Mouse (Mus musculus) C2C12 (cell line): ENCODE measurements around the gene Slc25a19.

Experiments used
- CEBPB ChIP-seq: IDR thresholded peaks from one replicate; pipeline ENCODE4 v1.6.1; 2011; ENCODE audit warnings: low read depth, mild to moderate bottlenecking, control low read depth, moderate library complexity
- CTCF ChIP-seq: IDR thresholded peaks from one replicate; pipeline ENCODE4 v1.5.1; 2011; ENCODE audit not compliant: control insufficient read depth, insufficient read depth, insufficient read length
- FOSL1 ChIP-seq: IDR thresholded peaks from one replicate; pipeline ENCODE4 v1.8.0; 2011; ENCODE audit warnings: mild to moderate bottlenecking, low read length; ENCODE audit not compliant: poor library complexity, insufficient read depth, severe bottlenecking
- MAX ChIP-seq: IDR thresholded peaks from one replicate; pipeline ENCODE4 v1.6.1; 2011; ENCODE audit warnings: mild to moderate bottlenecking, control low read depth
- MYOD1 ChIP-seq: IDR thresholded peaks from one replicate; pipeline ENCODE4 v1.6.1; 2011; ENCODE audit warnings: low read depth; ENCODE audit not compliant: control insufficient read depth, insufficient read length
- USF1 ChIP-seq: IDR thresholded peaks from one replicate; pipeline ENCODE4 v1.6.1; 2011; ENCODE audit warnings: low read depth, mild to moderate bottlenecking, control low read depth, moderate library complexity

GRCm38 (mm10) chr11:115585573-115586100, 42.5 kb downstream of the Slc25a19 start:
- no peak for TF ChIP-seq CTCF
- no peak for TF ChIP-seq FOSL1
- no peak for TF ChIP-seq USF1
- TF ChIP-seq CEBPB, result no peak
- TF ChIP-seq MYOD1, result no peak
- no peak for TF ChIP-seq MAX
